Mouse (Mus musculus) heart, adult 2 months (tissue): Measurements from ENCODE around the gene Slc7a6.

ENCODE experiments used
- CTCF ChIP-seq: fragments of 200-600 bp; IDR thresholded peaks from 2 replicates; pipeline ENCODE4 v1.8.1; 2022; ENCODE audit warnings: antibody characterized with exemption, mild to moderate bottlenecking, moderate library complexity
- EP300 ChIP-seq: fragments of 200-500 bp; IDR thresholded peaks from 2 replicates; pipeline ENCODE4 v1.6.1; 2011; ENCODE audit warnings: low read depth, low read length, control low read depth; ENCODE audit not compliant: insufficient read depth
- POLR2A ChIP-seq: fragments of 200-500 bp; IDR thresholded peaks from 2 replicates; pipeline ENCODE4 v1.6.1; 2011; ENCODE audit warnings: mild to moderate bottlenecking, low read depth, low read length, control low read depth; ENCODE audit not compliant: insufficient read depth

DNA sequence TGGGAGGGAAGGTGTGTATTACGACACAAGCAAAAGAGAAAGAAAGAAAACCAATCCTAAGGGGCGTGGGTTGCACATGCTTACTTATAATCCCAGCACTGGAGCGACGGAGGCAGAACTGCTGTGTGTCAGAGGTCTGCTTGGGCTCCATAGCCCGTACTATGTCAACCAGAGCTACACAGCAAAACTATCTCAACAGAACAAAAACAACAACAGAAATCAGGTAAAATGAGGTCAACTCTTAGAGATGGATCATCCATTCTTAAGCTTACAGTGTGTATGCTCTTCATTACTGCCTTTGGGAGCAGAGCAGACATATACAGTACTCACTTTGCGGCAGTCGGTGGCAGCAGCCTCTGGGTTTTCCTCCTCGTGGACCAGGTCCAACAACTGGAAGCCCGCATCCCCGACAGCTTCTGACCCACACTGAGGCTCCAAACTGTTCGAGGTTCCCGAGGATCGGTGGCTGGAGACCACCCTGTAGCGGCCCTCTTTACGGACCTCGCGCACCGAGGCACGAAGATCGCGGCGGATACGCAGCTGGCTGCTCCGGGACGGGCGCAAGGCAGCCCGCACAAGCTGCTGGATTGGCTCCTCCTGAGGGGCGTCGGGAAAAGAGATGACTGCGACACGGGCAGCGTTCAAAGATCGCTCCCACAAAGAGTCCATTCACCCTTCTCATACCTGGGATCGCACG lies 41.5 kb downstream of the Slc7a6 start:
- TF ChIP-seq CTCF, result no peak
- no peak for TF ChIP-seq EP300
- no peak for TF ChIP-seq POLR2A
